Comparison of ENCODE assay signal across 11 mouse cellular contexts in genomic region chr7:127928596-127928995, GRCm38 (mm10). TPM values are rescaled to one million over a fixed set of nuclear protein-coding genes. Genes with fewer than 3 reads are reported as not detected.
DNase-seq lines count a peak whose midpoint lies in the region; ATAC-seq lines count a peak whose summit lies in the region.
"Had no signal": no experiment of that assay in that cellular context is flagged by ENCODE, and none has a peak within 500 bp of the region (broad histone marks: within the 10 kb centered on the region; RNA-seq: fewer than 3 reads in every experiment).

No protein-coding gene starts in this region.

- 40% methylated on average over 5 of the region's 5 CpGs for whole genome bisulfite sequencing in heart, embryonic 13.5 days
- WGBS in embryonic facial prominence, embryonic 11.5 days: 47% methylated on average over 5 of the region's 5 CpGs
- WGBS in kidney, embryonic 16.5 days: 36% methylated on average over 5 of the region's 5 CpGs
- 26% methylated on average over 5 of the region's 5 CpGs for WGBS in lung, embryonic 15.5 days

- peak overlapping the region; percentile 62 for H3K4me2 ChIP-seq in heart, embryonic 13.5 days
- peak overlapping the region; percentile 38; the same call in 1 of the 2 replicates for H3K4me2 ChIP-seq in embryonic facial prominence, embryonic 11.5 days (ENCODE audit: low read depth, low read length)
- peak overlapping the region; percentile 52 for H3K4me2 ChIP-seq in kidney, embryonic 16.5 days (replicated peaks; ENCODE audit: low read depth, low read length)
- H3K4me2 ChIP-seq in lung, embryonic 15.5 days: peak overlapping the region; percentile 50

- H3K4me3 ChIP-seq in heart, embryonic 13.5 days: peak overlapping the region; percentile 40; the same call in 1 of the 2 replicates
- no peak overlapping the region for H3K4me3 ChIP-seq in embryonic facial prominence, embryonic 11.5 days (ENCODE audit: low read depth, low read length)
- H3K4me3 ChIP-seq in kidney, embryonic 16.5 days (ENCODE audit: low read length): peak overlapping the region; percentile 53
- peak overlapping the region; percentile 49 for H3K4me3 ChIP-seq in lung, embryonic 15.5 days
- H3K4me3 ChIP-seq: neural tube, embryonic 15.5 days had no signal

- peaks cover 25% of the 10 kb centered on the region for H3K4me1 ChIP-seq in heart, embryonic 13.5 days
- H3K4me1 ChIP-seq in embryonic facial prominence, embryonic 11.5 days (ENCODE audit: control insufficient read depth, insufficient read depth, low read length): no peaks in the 10 kb centered on the region; the same call in 1 of the 2 replicates
- peaks cover 66% of the 10 kb centered on the region for H3K4me1 ChIP-seq in kidney, embryonic 16.5 days (ENCODE audit: insufficient read depth, low read length)
- peaks cover 67% of the 10 kb centered on the region for H3K4me1 ChIP-seq in lung, embryonic 15.5 days

- H3K36me3 ChIP-seq in heart, embryonic 13.5 days: peaks cover 32% of the 10 kb centered on the region
- H3K36me3 ChIP-seq in embryonic facial prominence, embryonic 11.5 days (replicated peaks; ENCODE audit: control insufficient read depth, insufficient read depth, low read depth, low read length): no peaks in the 10 kb centered on the region; the same call in 1 of the 2 replicates
- peaks cover 22% of the 10 kb centered on the region for H3K36me3 ChIP-seq in kidney, embryonic 16.5 days (ENCODE audit: insufficient read depth, low read length)
- H3K36me3 ChIP-seq in lung, embryonic 15.5 days: peaks cover 26% of the 10 kb centered on the region; the same call in 1 of the 2 replicates

- H3K9ac ChIP-seq in heart, embryonic 13.5 days: peak overlapping the region; percentile 61; the same call in 1 of the 2 replicates
- H3K9ac ChIP-seq in embryonic facial prominence, embryonic 11.5 days (replicated peaks; ENCODE audit: low read length): no peak overlapping the region; the same call in 1 of the 2 replicates
- H3K9ac ChIP-seq in kidney, embryonic 16.5 days (replicated peaks; ENCODE audit: low read length): peak overlapping the region; percentile 67
- H3K9ac ChIP-seq in lung, embryonic 15.5 days: peak overlapping the region; percentile 59
- H3K9ac ChIP-seq: neural tube, embryonic 15.5 days had no signal

- ATAC-seq in heart, embryonic 13.5 days (ENCODE audit: extremely low read depth, insufficient number of reproducible peaks, low FRiP score, low TSS enrichment): no peak
- no peak for ATAC-seq in embryonic facial prominence, embryonic 11.5 days (replicated peaks; ENCODE audit: insufficient number of reproducible peaks, low FRiP score, low TSS enrichment, low read depth)
- ATAC-seq in kidney, embryonic 16.5 days (ENCODE audit: low FRiP score, low TSS enrichment): no peak
- ATAC-seq in lung, embryonic 15.5 days (ENCODE audit: borderline replicate concordance, extremely low read depth, low FRiP score, low TSS enrichment): no peak

- H3K27ac ChIP-seq in heart, embryonic 13.5 days (replicated peaks): no peak overlapping the region
- H3K27ac ChIP-seq in embryonic facial prominence, embryonic 11.5 days (replicated peaks; ENCODE audit: low read depth, low read length): no peak overlapping the region
- H3K27ac ChIP-seq in kidney, embryonic 16.5 days (ENCODE audit: low read length): peak overlapping the region; percentile 97
- H3K27ac ChIP-seq in lung, embryonic 15.5 days: peak overlapping the region; percentile 96
- H3K27ac ChIP-seq: hindbrain, embryonic 12.5 days; neural tube, embryonic 15.5 days had no signal

- DNase-seq in heart, postnatal 10 days: no peak
- no peak for DNase-seq in embryonic facial prominence, embryonic 11.5 days (ENCODE audit: low spot score)
- DNase-seq in ovary, adult 18-20 months (ENCODE audit: low spot score): no peak
- no peak for DNase-seq in left cerebral cortex, postnatal 10 days (ENCODE audit: extremely low spot score in 1 of 2, low spot score in 2 of 2)
- DNase-seq in right cerebral cortex, adult 18-20 months: no peak

- H3K9me3 ChIP-seq in heart, embryonic 13.5 days: no peaks in the 10 kb centered on the region
- H3K9me3 ChIP-seq in embryonic facial prominence, embryonic 11.5 days (replicated peaks; ENCODE audit: control insufficient read depth, low read length): no peaks in the 10 kb centered on the region
- no peaks in the 10 kb centered on the region for H3K9me3 ChIP-seq in kidney, embryonic 16.5 days (ENCODE audit: low read length)
- no peaks in the 10 kb centered on the region for H3K9me3 ChIP-seq in lung, embryonic 15.5 days
- H3K9me3 ChIP-seq: hindbrain, embryonic 12.5 days; neural tube, embryonic 15.5 days had no signal

- peaks cover 29% of the 10 kb centered on the region for H3K27me3 ChIP-seq in heart, embryonic 13.5 days (replicated peaks)
- H3K27me3 ChIP-seq in embryonic facial prominence, embryonic 11.5 days (ENCODE audit: control insufficient read depth, insufficient read depth, low read length): peaks cover 4% of the 10 kb centered on the region; the same call in 1 of the 2 replicates
- H3K27me3 ChIP-seq in kidney, embryonic 16.5 days (ENCODE audit: insufficient read depth, low read length): no peaks in the 10 kb centered on the region
- peaks cover 20% of the 10 kb centered on the region for H3K27me3 ChIP-seq in lung, embryonic 15.5 days

- intact Hi-C loops in heart, postnatal 10 days (cut with DNase I): no loop called here
- intact Hi-C loops in left cerebral cortex, postnatal 10 days (cut with DNase I): no loop called here

RNA-seq across cellular contexts. Expression of gene Prss8, which starts 1.3 kb away (rescaled TPM):
- polyA plus RNA-seq in heart, embryonic 13.5 days (2015; fragmentation: Nextera tagmentation; extraction: Ambion mirVana): 1.6 and 1.8 TPM in 2 replicates
- total RNA-seq in heart, postnatal 10 days (2021): not detected
- 8.7 and 9.0 TPM in 2 replicates for polyA plus RNA-seq in embryonic facial prominence, embryonic 11.5 days (2014; fragmentation: Nextera tagmentation; extraction: Ambion mirVana)
- 93.2 and 98.7 TPM in 2 replicates for polyA plus RNA-seq in kidney, embryonic 16.5 days (2015; fragmentation: Nextera tagmentation; extraction: Ambion mirVana)
- polyA plus RNA-seq in lung, embryonic 15.5 days (2015; fragmentation: Nextera tagmentation; extraction: Ambion mirVana): 80.0 and 84.5 TPM in 2 replicates
- total RNA-seq in left cerebral cortex, postnatal 10 days (2021): under 1 TPM; 0.64 to 0.81 TPM
- polyA plus RNA-seq: erythroblast, embryonic 14.5 days had no signal

RNA-seq across cellular contexts. Expression of gene Kat8, which starts 16.3 kb away (rescaled TPM):
- 25.1 and 27.0 TPM in 2 replicates for polyA plus RNA-seq in heart, embryonic 13.5 days (2015; fragmentation: Nextera tagmentation; extraction: Ambion mirVana)
- 10 to 100 TPM; 12.7 to 14.6 TPM for total RNA-seq in heart, postnatal 10 days (2021)
- polyA plus RNA-seq in embryonic facial prominence, embryonic 11.5 days (2014; fragmentation: Nextera tagmentation; extraction: Ambion mirVana): 49.5 and 55.2 TPM in 2 replicates
- polyA plus RNA-seq in kidney, embryonic 16.5 days (2015; fragmentation: Nextera tagmentation; extraction: Ambion mirVana): 42.7 and 44.4 TPM in 2 replicates
- 39.5 and 44.3 TPM in 2 replicates for polyA plus RNA-seq in lung, embryonic 15.5 days (2015; fragmentation: Nextera tagmentation; extraction: Ambion mirVana)
- 10 to 100 TPM; 24.2 to 26.9 TPM for total RNA-seq in left cerebral cortex, postnatal 10 days (2021)

RNA-seq across cellular contexts. Expression of gene Prss36, which starts 17.9 kb away (rescaled TPM):
- 8.4 and 8.6 TPM in 2 replicates for polyA plus RNA-seq in heart, embryonic 13.5 days (2015; fragmentation: Nextera tagmentation; extraction: Ambion mirVana)
- total RNA-seq in heart, postnatal 10 days (2021): 1 to 10 TPM; 5.0 to 6.6 TPM
- polyA plus RNA-seq in embryonic facial prominence, embryonic 11.5 days (2014; fragmentation: Nextera tagmentation; extraction: Ambion mirVana): 11.0 and 12.2 TPM in 2 replicates
- 15.2 TPM in 2 replicates for polyA plus RNA-seq in kidney, embryonic 16.5 days (2015; fragmentation: Nextera tagmentation; extraction: Ambion mirVana)
- polyA plus RNA-seq in lung, embryonic 15.5 days (2015; fragmentation: Nextera tagmentation; extraction: Ambion mirVana): 11.8 and 13.1 TPM in 2 replicates
- total RNA-seq in left cerebral cortex, postnatal 10 days (2021): 10 to 100 TPM; 12.2 to 14.4 TPM

RNA-seq across cellular contexts. Expression of gene Bckdk, which starts 24.7 kb away (rescaled TPM):
- 145 and 150 TPM in 2 replicates for polyA plus RNA-seq in heart, embryonic 13.5 days (2015; fragmentation: Nextera tagmentation; extraction: Ambion mirVana)
- total RNA-seq in heart, postnatal 10 days (2021): 10 to 100 TPM; 96.6 to 98.5 TPM
- 99.1 and 116 TPM in 2 replicates for polyA plus RNA-seq in embryonic facial prominence, embryonic 11.5 days (2014; fragmentation: Nextera tagmentation; extraction: Ambion mirVana)
- 155 and 156 TPM in 2 replicates for polyA plus RNA-seq in kidney, embryonic 16.5 days (2015; fragmentation: Nextera tagmentation; extraction: Ambion mirVana)
- 134 and 142 TPM in 2 replicates for polyA plus RNA-seq in lung, embryonic 15.5 days (2015; fragmentation: Nextera tagmentation; extraction: Ambion mirVana)
- total RNA-seq in left cerebral cortex, postnatal 10 days (2021): 10 to 100 TPM; 43.0 to 43.2 TPM

RNA-seq across cellular contexts. Expression of gene Vkorc1, which starts 33.2 kb away (rescaled TPM):
- 109 and 120 TPM in 2 replicates for polyA plus RNA-seq in heart, embryonic 13.5 days (2015; fragmentation: Nextera tagmentation; extraction: Ambion mirVana)
- 10 to 100 TPM; 33.8 to 34.3 TPM for total RNA-seq in heart, postnatal 10 days (2021)
- polyA plus RNA-seq in embryonic facial prominence, embryonic 11.5 days (2014; fragmentation: Nextera tagmentation; extraction: Ambion mirVana): 64.5 and 67.4 TPM in 2 replicates
- 163 and 168 TPM in 2 replicates for polyA plus RNA-seq in kidney, embryonic 16.5 days (2015; fragmentation: Nextera tagmentation; extraction: Ambion mirVana)
- 150 and 156 TPM in 2 replicates for polyA plus RNA-seq in lung, embryonic 15.5 days (2015; fragmentation: Nextera tagmentation; extraction: Ambion mirVana)
- total RNA-seq in left cerebral cortex, postnatal 10 days (2021): 10 to 100 TPM; 23.9 to 24.6 TPM

Comparison
In these comparisons a context has a peak if more than half of its experiments do, and no peak if none do; other contexts are left out.
1. H3K27ac ChIP-seq: peak in kidney, embryonic 16.5 days (single experiment) and lung, embryonic 15.5 days (single experiment); none in heart, embryonic 13.5 days (single experiment) and embryonic facial prominence, embryonic 11.5 days (single experiment).
2. Peak in every context shown above with its lines, with median percentiles within 50 percentile points of each other: H3K4me2 ChIP-seq.